24 mouse cellular contexts compared by ENCODE assay signal in the genomic region with DNA sequence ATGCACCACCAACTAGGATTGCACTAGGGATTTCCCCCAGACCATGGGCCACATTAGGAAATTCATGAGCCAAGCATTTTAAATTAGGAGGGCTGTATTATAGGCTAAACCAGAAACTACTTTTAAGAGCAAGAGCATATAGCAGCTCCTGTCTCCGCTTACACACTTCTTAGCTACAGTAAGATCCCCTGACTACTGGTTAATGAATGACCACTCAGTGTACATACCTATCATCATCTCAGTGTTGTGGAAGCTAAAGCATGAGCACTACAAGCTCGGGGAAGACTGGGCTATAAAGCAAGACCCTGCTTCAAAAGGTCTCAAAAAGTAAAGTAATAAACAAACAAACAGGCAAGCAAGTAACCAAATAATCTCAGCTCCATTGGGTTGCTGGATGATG.
DNase-seq lines count a peak whose midpoint lies in the region; ATAC-seq and TF ChIP-seq lines count a peak whose summit lies in the region.
"Had no signal": no experiment of that assay in that cellular context is flagged by ENCODE, and none has a peak within 500 bp of the region (broad histone marks: within the 10 kb centered on the region; RNA-seq: fewer than 3 reads in every experiment).

No protein-coding gene starts in this region.

- no peaks in the 10 kb centered on the region for H3K27me3 ChIP-seq in hindbrain, embryonic 12.5 days
- no peaks in the 10 kb centered on the region for H3K27me3 ChIP-seq in hindbrain, embryonic 14.5 days (ENCODE audit: control insufficient read depth, insufficient read depth, low read length)
- no peaks in the 10 kb centered on the region for H3K27me3 ChIP-seq in midbrain, embryonic 13.5 days
- H3K27me3 ChIP-seq in midbrain, embryonic 11.5 days (ENCODE audit: control insufficient read depth, insufficient read depth, low read length) = no peaks in the 10 kb centered on the region
- H3K27me3 ChIP-seq: embryonic facial prominence, embryonic 15.5 days; forebrain, embryonic 15.5 days had no signal

- no peak for TF ChIP-seq CTCF in layer of hippocampus, adult 2 months (conservative IDR thresholded peaks at IDR 0.05)

- H3K4me2 ChIP-seq in hindbrain, embryonic 12.5 days (replicated peaks) = no peak overlapping the region
- H3K4me2 ChIP-seq in hindbrain, embryonic 14.5 days (replicated peaks) = no peak overlapping the region
- no peak overlapping the region for H3K4me2 ChIP-seq in midbrain, embryonic 13.5 days (replicated peaks)
- no peak overlapping the region for H3K4me2 ChIP-seq in midbrain, embryonic 11.5 days
- H3K4me2 ChIP-seq: embryonic facial prominence, embryonic 15.5 days; forebrain, embryonic 15.5 days had no signal

- peak overlapping the region; percentile 64; the same call in 1 of the 2 replicates for H3K27ac ChIP-seq in hindbrain, embryonic 12.5 days
- no peak overlapping the region; the same call in 1 of the 2 replicates for H3K27ac ChIP-seq in hindbrain, embryonic 14.5 days
- H3K27ac ChIP-seq in layer of hippocampus, adult 2 months = peak overlapping the region; percentile 74
- H3K27ac ChIP-seq in midbrain, embryonic 13.5 days = peak overlapping the region; percentile 53
- H3K27ac ChIP-seq in midbrain, embryonic 11.5 days (ENCODE audit: low read depth, low read length) = no peak overlapping the region
- H3K27ac ChIP-seq: embryonic facial prominence, embryonic 15.5 days; heart, embryonic 10.5 days had no signal

- 0 out of 2 replicates have a peak, but pooled peaks cover 4% of the 10 kb centered on the region for H3K36me3 ChIP-seq in hindbrain, embryonic 12.5 days
- H3K36me3 ChIP-seq in hindbrain, embryonic 14.5 days (replicated peaks; ENCODE audit: control insufficient read depth, insufficient read depth) = no peaks in the 10 kb centered on the region
- H3K36me3 ChIP-seq in midbrain, embryonic 13.5 days = peaks cover 7% of the 10 kb centered on the region; the same call in 1 of the 2 replicates
- H3K36me3 ChIP-seq in midbrain, embryonic 11.5 days (ENCODE audit: control insufficient read depth, insufficient read depth, low read length) = no peaks in the 10 kb centered on the region
- H3K36me3 ChIP-seq: forebrain, embryonic 15.5 days; G1E had no signal

- H3K4me1 ChIP-seq in hindbrain, embryonic 12.5 days = peaks cover 33% of the 10 kb centered on the region
- peaks cover 42% of the 10 kb centered on the region for H3K4me1 ChIP-seq in hindbrain, embryonic 14.5 days (replicated peaks; ENCODE audit: control insufficient read depth, insufficient read depth, low read length)
- H3K4me1 ChIP-seq in midbrain, embryonic 13.5 days (replicated peaks) = peaks cover 56% of the 10 kb centered on the region
- H3K4me1 ChIP-seq in midbrain, embryonic 11.5 days (ENCODE audit: control insufficient read depth, insufficient read depth, low read length) = peaks cover 22% of the 10 kb centered on the region

- WGBS in hindbrain, embryonic 12.5 days = 83% methylated on average over 2 of the region's 2 CpGs
- WGBS in hindbrain, embryonic 14.5 days = 84% methylated on average over 2 of the region's 2 CpGs
- WGBS in midbrain, embryonic 13.5 days = 92% methylated on average over 2 of the region's 2 CpGs
- WGBS in midbrain, embryonic 11.5 days = 77% methylated on average over 2 of the region's 2 CpGs

- no peak for DNase-seq in hindbrain, embryonic 14.5 days (ENCODE audit: low spot score)
- no peak for DNase-seq in layer of hippocampus, adult 2 months (ENCODE audit: low spot score in 2 of 2)
- DNase-seq in layer of hippocampus, postnatal 14 days (ENCODE audit: low spot score in 2 of 2) = no peak
- DNase-seq in midbrain, embryonic 11.5 days (ENCODE audit: low spot score, missing footprints) = no peak
- DNase-seq: adrenal gland, adult 8-10 months; adrenal gland, postnatal 36 days; B cell, adult 2 months; cerebellum, adult 2 months; cerebellum, postnatal 10 days; embryo, embryonic 11 days; gastrocnemius, postnatal 10 days; heart, adult 18-20 months; heart, postnatal 10 days; heart, postnatal 4 days had no signal

- H3K9ac ChIP-seq in hindbrain, embryonic 12.5 days = no peak overlapping the region
- H3K9ac ChIP-seq in hindbrain, embryonic 14.5 days = no peak overlapping the region
- H3K9ac ChIP-seq in midbrain, embryonic 13.5 days (replicated peaks) = no peak overlapping the region
- H3K9ac ChIP-seq in midbrain, embryonic 11.5 days (ENCODE audit: low read length) = no peak overlapping the region
- H3K9ac ChIP-seq: embryonic facial prominence, embryonic 15.5 days; forebrain, embryonic 15.5 days had no signal

- H3K9me3 ChIP-seq in hindbrain, embryonic 12.5 days (replicated peaks) = no peaks in the 10 kb centered on the region
- H3K9me3 ChIP-seq in hindbrain, embryonic 14.5 days (ENCODE audit: control insufficient read depth, low read length) = no peaks in the 10 kb centered on the region
- no peaks in the 10 kb centered on the region for H3K9me3 ChIP-seq in midbrain, embryonic 13.5 days
- H3K9me3 ChIP-seq in midbrain, embryonic 11.5 days (ENCODE audit: control insufficient read depth, low read length) = no peaks in the 10 kb centered on the region
- H3K9me3 ChIP-seq: embryonic facial prominence, embryonic 15.5 days; forebrain, embryonic 15.5 days; G1E; heart, embryonic 10.5 days had no signal

- ATAC-seq in hindbrain, embryonic 12.5 days (ENCODE audit: low FRiP score) = no peak
- no peak for ATAC-seq in hindbrain, embryonic 14.5 days (ENCODE audit: low FRiP score)
- no peak for ATAC-seq in midbrain, embryonic 13.5 days
- no peak for ATAC-seq in midbrain, embryonic 11.5 days (ENCODE audit: low FRiP score)
- no peak for ATAC-seq in erythroid progenitor cell, adult 5-6 weeks (replicated peaks; ENCODE audit: low FRiP score, poor library complexity, severe bottlenecking)
- ATAC-seq: CD4-positive, CD25-positive, alpha-beta regulatory T cell, adult 4 months; forebrain, embryonic 15.5 days; hindbrain, embryonic 16.5 days had no signal

- no peak overlapping the region for H3K4me3 ChIP-seq in hindbrain, embryonic 12.5 days
- no peak overlapping the region for H3K4me3 ChIP-seq in hindbrain, embryonic 14.5 days (replicated peaks; ENCODE audit: low read length)
- no peak overlapping the region for H3K4me3 ChIP-seq in layer of hippocampus, adult 2 months
- H3K4me3 ChIP-seq in midbrain, embryonic 13.5 days (replicated peaks) = no peak overlapping the region
- no peak overlapping the region for H3K4me3 ChIP-seq in midbrain, embryonic 11.5 days (ENCODE audit: low read depth, low read length)
- H3K4me3 ChIP-seq: embryonic facial prominence, embryonic 15.5 days; erythroblast, embryonic 14.5 days; forebrain, embryonic 15.5 days; heart, embryonic 10.5 days had no signal

Comparison
In these comparisons a context has a peak if more than half of its experiments do, and no peak if none do; other contexts are left out.
1. H3K27ac ChIP-seq: peak in hindbrain, embryonic 12.5 days (single experiment), layer of hippocampus, adult 2 months (single experiment) and midbrain, embryonic 13.5 days (single experiment); none in hindbrain, embryonic 14.5 days (single experiment) and midbrain, embryonic 11.5 days (single experiment).